Comparison of ENCODE assay signal across 13 mouse cellular contexts in the genomic region with DNA sequence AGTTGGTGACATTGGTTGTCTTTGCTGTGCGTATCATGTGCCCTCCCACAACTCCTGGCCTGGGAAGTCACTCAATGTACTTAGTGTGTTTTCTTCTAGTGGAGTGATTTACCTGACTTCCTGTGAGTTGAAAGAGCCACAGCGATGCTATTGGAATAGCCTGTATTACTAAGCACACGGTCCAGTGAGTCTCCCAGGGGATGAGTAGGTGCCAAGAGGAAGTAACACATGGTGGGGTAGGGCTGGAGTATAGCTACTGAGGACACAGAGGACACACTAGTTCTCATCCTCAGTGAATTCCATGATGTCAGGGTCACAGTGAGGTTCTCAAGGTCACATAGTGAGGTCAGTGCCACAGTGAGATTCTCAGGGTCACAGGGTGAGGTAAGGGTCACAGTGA.
"Had no signal": no experiment of that assay in that cellular context is flagged by ENCODE, and none has a peak within 500 bp of the region (broad histone marks: within the 10 kb centered on the region; RNA-seq: fewer than 3 reads in every experiment).

No protein-coding gene starts in this region.

- DNase-seq: lung, adult 18-20 months; lung, embryonic 14.5 days; lung, postnatal 10 days; lung, postnatal 4 days; midbrain, embryonic 14.5 days; retina, postnatal 1 day; right cerebral cortex, adult 18-20 months; right cerebral cortex, postnatal 25 days; right cerebral cortex, postnatal 4 days; spleen, adult 18-20 months; thymus, adult 2 months; thymus, postnatal 25 days; thymus, postnatal 4 days had no signal
